Mouse (Mus musculus) erythroblast, embryonic 14.5 days (primary cell): ENCODE data around the gene Hoxa9.

ENCODE experiments used
- GATA1 ChIP-seq: IDR thresholded peaks from 2 replicates; pipeline ENCODE4 v1.6.1; 2012; ENCODE audit warnings: low read length, inconsistent platforms, mixed read lengths
- TAL1 ChIP-seq: IDR thresholded peaks from 3 replicates; pipeline ENCODE4 v1.6.1; 2012; ENCODE audit warnings: low read length, inconsistent platforms, mixed read lengths

DNA sequence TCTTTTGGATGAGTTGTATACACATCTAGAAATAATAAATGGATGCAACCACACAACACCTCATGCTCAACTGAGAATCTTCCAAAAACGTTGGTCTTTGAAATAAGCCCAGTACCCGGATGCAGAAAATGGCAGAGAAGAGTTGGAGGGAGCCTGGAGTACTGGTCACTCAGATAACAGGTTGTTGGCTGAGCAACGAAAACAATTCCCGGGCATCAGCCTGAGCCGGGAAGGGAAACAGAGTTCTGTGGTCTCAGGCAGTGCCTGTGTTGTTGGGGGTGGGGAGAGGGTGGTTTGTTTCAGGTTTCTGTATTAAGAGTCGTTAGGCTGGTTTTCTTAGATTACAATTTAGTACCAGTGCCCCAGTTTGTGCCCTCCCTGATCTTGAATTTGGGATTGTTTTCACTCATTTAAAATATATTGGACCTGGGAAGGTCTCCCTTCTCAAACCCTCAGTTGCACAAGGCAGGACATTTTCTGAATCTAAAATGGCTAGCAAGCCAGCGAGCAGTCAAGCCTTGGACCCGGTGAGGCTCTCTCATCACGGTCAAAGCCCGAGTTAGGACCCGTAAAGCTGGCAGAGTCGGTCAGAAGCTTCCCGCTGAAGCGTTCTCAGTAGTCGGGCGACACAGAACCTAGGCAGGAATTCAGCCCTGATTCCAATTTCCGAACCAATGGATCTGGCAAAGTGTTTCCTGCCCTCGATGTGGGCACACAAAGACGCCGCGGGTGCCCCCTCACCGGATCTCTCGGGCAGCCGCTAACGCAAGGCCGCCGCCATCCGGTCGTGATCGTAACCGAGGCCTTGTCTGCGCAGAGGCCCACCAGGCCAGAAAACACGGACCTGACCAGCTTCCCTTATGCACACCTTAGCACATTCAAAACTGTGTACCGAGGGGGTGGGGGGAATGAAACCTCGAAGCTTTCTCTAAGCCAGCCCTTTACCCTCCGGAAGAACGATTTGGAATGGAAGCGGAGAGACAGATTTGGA, 2.1 kb downstream of the Hoxa9 start:
- TF ChIP-seq GATA1 (no peak), TAL1 (no peak)
